In genomic region chr14:60176891-60177613, GRCm38 (mm10) we compare ENCODE assay signal across 8 mouse cellular contexts. TPM values are rescaled to one million over a fixed set of nuclear protein-coding genes. Genes with fewer than 3 reads are reported as not detected.
A peak's percentile ranks its signal among the peaks of the same experiment; 100 is the strongest.
DNase-seq lines count a peak whose midpoint lies in the region; ATAC-seq and TF ChIP-seq lines count a peak whose summit lies in the region.

No protein-coding gene starts in this region.

- peak overlapping the region; percentile 58 to 63; a peak in 3 of 4 replicates for H3K4me3 ChIP-seq in MEL (ENCODE audit: control insufficient read depth in 1 of 2, insufficient read depth in 1 of 2, low read depth in 2 of 2, low read length in 2 of 2)
- H3K4me3 ChIP-seq in forebrain, embryonic 12.5 days (replicated peaks), result peak overlapping the region; percentile 64
- H3K4me3 ChIP-seq in hindbrain, embryonic 10.5 days, result peak overlapping the region; percentile 86
- peak overlapping the region; percentile 67 for H3K4me3 ChIP-seq in lung, embryonic 14.5 days (ENCODE audit: low read depth, low read length)

- no peaks in the 10 kb centered on the region for H3K9me3 ChIP-seq in MEL (replicated peaks; ENCODE audit: insufficient read depth, low read length)
- H3K9me3 ChIP-seq in forebrain, embryonic 12.5 days, result no peaks in the 10 kb centered on the region
- no peaks in the 10 kb centered on the region for H3K9me3 ChIP-seq in hindbrain, embryonic 10.5 days
- H3K9me3 ChIP-seq in lung, embryonic 14.5 days (ENCODE audit: low read depth, low read length), result no peaks in the 10 kb centered on the region

- H3K27me3 ChIP-seq in MEL (ENCODE audit: control insufficient read depth in 1 of 2, insufficient read depth in 2 of 2, low read length in 2 of 2), result no peaks in the 10 kb centered on the region; a peak in 3 of 4 replicates
- H3K27me3 ChIP-seq in forebrain, embryonic 12.5 days, result peaks cover 53% of the 10 kb centered on the region
- H3K27me3 ChIP-seq in hindbrain, embryonic 10.5 days (ENCODE audit: insufficient read depth, poor library complexity, severe bottlenecking), result peaks cover 64% of the 10 kb centered on the region
- H3K27me3 ChIP-seq in lung, embryonic 14.5 days (ENCODE audit: insufficient read depth, low read length), result peaks cover 23% of the 10 kb centered on the region; the same call in 1 of the 2 replicates

- no peak for TF ChIP-seq CTCF in MEL (IDR thresholded peaks at IDR 0.05 in 2 of 3, conservative IDR thresholded peaks at IDR 0.05 in 1 of 3; ENCODE audit: control insufficient read depth in 1 of 3, insufficient read depth in 1 of 3, low read depth in 2 of 3, low read length in 3 of 3, poor library complexity in 1 of 3, severe bottlenecking in 1 of 3)
- no peak for TF ChIP-seq CTCF in brain, embryonic 14.5 days (IDR thresholded peaks at IDR 0.05; ENCODE audit: borderline replicate concordance, extremely low read depth, insufficient read depth, insufficient read length)
- no peak for TF ChIP-seq CTCF in lung, embryonic 14.5 days (IDR thresholded peaks at IDR 0.05; ENCODE audit: low read depth)

- H3K79me2 ChIP-seq in MEL (ENCODE audit: control insufficient read depth, insufficient read depth, low read length, poor library complexity), result no peaks in the 10 kb centered on the region; the same call in 1 of the 2 replicates

- TF ChIP-seq POLR2A in MEL (IDR thresholded peaks at IDR 0.05; ENCODE audit: control insufficient read depth in 1 of 2, insufficient read depth in 1 of 2, low read depth in 1 of 2, low read length in 2 of 2, poor library complexity in 1 of 2), result no peak
- TF ChIP-seq POLR2A in brain, embryonic 14.5 days (IDR thresholded peaks at IDR 0.05; ENCODE audit: borderline replicate concordance, extremely low read depth, insufficient read depth, insufficient read length, poor library complexity, severe bottlenecking), result peak; percentile 53; the same call in 1 of the 2 replicates

- peak overlapping the region; percentile 92 for H3K4me2 ChIP-seq in forebrain, embryonic 12.5 days
- peak overlapping the region; percentile 98 for H3K4me2 ChIP-seq in lung, embryonic 14.5 days

- DNase-seq in MEL (ENCODE audit: low read depth, low spot score), result no peak
- peak; percentile 87 for DNase-seq in brain, embryonic 14.5 days (ENCODE audit: low read depth)
- DNase-seq in hindbrain, embryonic 10.5 days (ENCODE audit: low spot score), result peak; percentile 57
- DNase-seq in layer of hippocampus, adult 9-11 months, result peak; percentile 76
- DNase-seq in lung, embryonic 14.5 days, result peak; percentile 50
- DNase-seq in ovary, postnatal 14 days (ENCODE audit: low spot score), result peak; percentile 13
- DNase-seq in B cell, adult 2 months, result no peak

- under 1% methylated on average over 77 of the region's 84 CpGs for WGBS in forebrain, embryonic 12.5 days
- 1% methylated on average over 83 of the region's 84 CpGs for WGBS in hindbrain, embryonic 10.5 days
- 1% methylated on average over 83 of the region's 84 CpGs for WGBS in lung, embryonic 14.5 days

- no peak for TF ChIP-seq EP300 in MEL (IDR thresholded peaks at IDR 0.05; ENCODE audit: low read depth in 1 of 2, low read length in 2 of 2)

- peak; percentile 88 for ATAC-seq in forebrain, embryonic 12.5 days (ENCODE audit: low FRiP score)
- ATAC-seq in lung, embryonic 14.5 days (ENCODE audit: insufficient read depth), result peak; percentile 75

- peaks cover 0 to 8% of the 10 kb centered on the region in 2 experiments; a peak in 2 of 4 replicates for H3K36me3 ChIP-seq in MEL (ENCODE audit: control insufficient read depth in 1 of 2, insufficient read depth in 2 of 2, low read length in 2 of 2)
- no peaks in the 10 kb centered on the region for H3K36me3 ChIP-seq in forebrain, embryonic 12.5 days (replicated peaks)
- H3K36me3 ChIP-seq in hindbrain, embryonic 10.5 days, result no peaks in the 10 kb centered on the region
- no peaks in the 10 kb centered on the region for H3K36me3 ChIP-seq in lung, embryonic 14.5 days (ENCODE audit: insufficient read depth)

- peak overlapping the region; percentile 54 for H3K9ac ChIP-seq in MEL (ENCODE audit: control insufficient read depth, low read depth, low read length, poor library complexity, severe bottlenecking)
- peak overlapping the region; percentile 71 for H3K9ac ChIP-seq in forebrain, embryonic 12.5 days
- peak overlapping the region; percentile 65 for H3K9ac ChIP-seq in lung, embryonic 14.5 days

- H3K4me1 ChIP-seq in MEL (ENCODE audit: control insufficient read depth in 1 of 2, insufficient read depth in 2 of 2, low read length in 2 of 2), result peaks cover 3 to 14% of the 10 kb centered on the region in 2 experiments
- peaks cover 30% of the 10 kb centered on the region for H3K4me1 ChIP-seq in forebrain, embryonic 12.5 days
- peaks cover 23% of the 10 kb centered on the region for H3K4me1 ChIP-seq in hindbrain, embryonic 10.5 days (replicated peaks)
- H3K4me1 ChIP-seq in lung, embryonic 14.5 days (ENCODE audit: insufficient read depth), result no peaks in the 10 kb centered on the region

- TF ChIP-seq RAD21 in MEL (IDR thresholded peaks at IDR 0.05; ENCODE audit: low read depth, low read length), result no peak

- H3K27ac ChIP-seq in MEL (ENCODE audit: control insufficient read depth, low read depth, low read length), result no peak overlapping the region
- H3K27ac ChIP-seq in forebrain, embryonic 12.5 days, result peak overlapping the region; percentile 6
- peak overlapping the region; percentile 86 for H3K27ac ChIP-seq in hindbrain, embryonic 10.5 days
- H3K27ac ChIP-seq in lung, embryonic 14.5 days (ENCODE audit: low read depth), result no peak overlapping the region

TF ChIP-seq in MEL, 35 proteins besides CTCF, POLR2A, EP300 and RAD21:
- TF ChIP-seq MAX (IDR thresholded peaks at IDR 0.05; ENCODE audit: low read length), result no peak
- TF ChIP-seq HCFC1 (IDR thresholded peaks at IDR 0.05; ENCODE audit: low read depth, low read length), result no peak
- no peak for TF ChIP-seq ZC3H11A (IDR thresholded peaks at IDR 0.05; ENCODE audit: low read depth, low read length)
- TF ChIP-seq MAFK (IDR thresholded peaks at IDR 0.05; ENCODE audit: borderline replicate concordance, low read depth, low read length), result no peak
- no peak for TF ChIP-seq ZNF384 (IDR thresholded peaks at IDR 0.05; ENCODE audit: low read depth, low read length)
- TF ChIP-seq UBTF (IDR thresholded peaks at IDR 0.05; ENCODE audit: borderline replicate concordance, insufficient read depth, low read depth, low read length), result no peak
- no peak for TF ChIP-seq USF1 (IDR thresholded peaks at IDR 0.05; ENCODE audit: low read depth, low read length)
- no peak for TF ChIP-seq GATA1 (IDR thresholded peaks at IDR 0.05; ENCODE audit: low read depth, low read length)
- no peak for TF ChIP-seq GABPA (IDR thresholded peaks at IDR 0.05; ENCODE audit: low read depth, low read length)
- no peak for TF ChIP-seq MYC (IDR thresholded peaks at IDR 0.05; ENCODE audit: low read depth, low read length)
- TF ChIP-seq ETS1 (IDR thresholded peaks at IDR 0.05; ENCODE audit: low read depth, low read length), result no peak
- no peak for TF ChIP-seq CHD2 (IDR thresholded peaks at IDR 0.05; ENCODE audit: low read length)
- no peak for TF ChIP-seq JUND (IDR thresholded peaks at IDR 0.05; ENCODE audit: low read depth, low read length)
- TF ChIP-seq MAZ (IDR thresholded peaks at IDR 0.05; ENCODE audit: low read depth, low read length), result no peak
- no peak for TF ChIP-seq E2F4 (IDR thresholded peaks at IDR 0.05; ENCODE audit: borderline replicate concordance, low read depth, low read length)
- TF ChIP-seq ELF1 (IDR thresholded peaks at IDR 0.05; ENCODE audit: low read depth, low read length), result no peak
- no peak for TF ChIP-seq POLR2AphosphoS2 (IDR thresholded peaks at IDR 0.05; ENCODE audit: low read length)
- TF ChIP-seq TCF12 (IDR thresholded peaks at IDR 0.05; ENCODE audit: low read depth, low read length), result no peak

RNA-seq across cellular contexts. Expression of gene Atp8a2, which starts 19.9 kb away (rescaled TPM):
- 0.16 and 0.39 TPM in 2 replicates for total RNA-seq in MEL (2012; rRNA removed)
- polyA plus RNA-seq in MEL (2012; ENCODE audit: insufficient read depth in 1 of 2, insufficient read length in 2 of 2, low read depth in 1 of 2, low replicate concordance in 2 of 2, missing spikeins in 1 of 2), result under 1 TPM in 1 of 2 experiments, not detected in 1; 0.29 TPM
- 6.1 and 17.4 TPM in 2 replicates for polyA plus RNA-seq in brain, embryonic 14.5 days (2012; rRNA removed)
- polyA plus RNA-seq in forebrain, embryonic 12.5 days (2016; fragmentation: Nextera tagmentation; extraction: Ambion mirVana), result 13.3 and 14.1 TPM in 2 replicates
- 4.4 and 8.0 TPM in 2 replicates for polyA plus RNA-seq in hindbrain, embryonic 10.5 days (2016; fragmentation: Nextera tagmentation; extraction: Ambion mirVana)
- polyA plus RNA-seq in lung, embryonic 14.5 days (2014; fragmentation: Nextera tagmentation; extraction: Ambion mirVana), result 0.95 and 1.6 TPM in 2 replicates

Comparison
In these comparisons a context has a peak if more than half of its experiments do, and no peak if none do; other contexts are left out.
1. DNase-seq: peak in brain, embryonic 14.5 days (single experiment), hindbrain, embryonic 10.5 days (single experiment), layer of hippocampus, adult 9-11 months (single experiment), lung, embryonic 14.5 days (single experiment) and ovary, postnatal 14 days (single experiment); none in MEL (single experiment) and B cell, adult 2 months (0 of 2).
2. H3K27ac ChIP-seq: peak in forebrain, embryonic 12.5 days (single experiment) and hindbrain, embryonic 10.5 days (single experiment); none in MEL (single experiment) and lung, embryonic 14.5 days (single experiment).
3. Peak in every context shown above with its lines, with median percentiles within 50 percentile points of each other: H3K4me3 ChIP-seq and H3K9ac ChIP-seq.